Mouse (Mus musculus) left cerebral cortex, adult 9 months (tissue): ENCODE results near the gene Ap4b1.

ENCODE experiments used
- DNase-seq, 2 experiments: peaks; one replicate each; pipeline ENCODE4 v3.0.0; 2022; ENCODE audit warnings: low spot score in 2 of 2

Gene Ap4b1

DNA sequence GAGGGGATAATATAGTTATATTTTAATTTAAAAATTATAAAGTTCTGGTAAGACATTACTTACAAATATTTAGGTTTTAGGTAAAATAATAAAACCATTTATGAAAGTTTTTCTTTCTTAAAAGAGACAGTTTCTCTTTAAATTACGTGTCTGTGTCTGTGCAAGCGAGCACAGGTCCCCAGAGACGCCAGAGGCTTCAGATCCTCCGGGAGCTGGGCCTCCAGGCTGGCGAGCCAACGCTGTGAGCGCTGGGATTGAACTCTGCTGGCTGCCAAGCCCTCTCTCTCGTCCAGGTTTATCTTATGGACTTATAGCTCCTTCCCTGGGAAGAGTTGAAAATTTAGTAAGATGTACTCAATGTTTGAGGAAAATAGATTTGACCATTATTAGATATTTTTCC, 44.5 kb downstream of the Ap4b1 start:
- no peak for DNase-seq

DNA sequence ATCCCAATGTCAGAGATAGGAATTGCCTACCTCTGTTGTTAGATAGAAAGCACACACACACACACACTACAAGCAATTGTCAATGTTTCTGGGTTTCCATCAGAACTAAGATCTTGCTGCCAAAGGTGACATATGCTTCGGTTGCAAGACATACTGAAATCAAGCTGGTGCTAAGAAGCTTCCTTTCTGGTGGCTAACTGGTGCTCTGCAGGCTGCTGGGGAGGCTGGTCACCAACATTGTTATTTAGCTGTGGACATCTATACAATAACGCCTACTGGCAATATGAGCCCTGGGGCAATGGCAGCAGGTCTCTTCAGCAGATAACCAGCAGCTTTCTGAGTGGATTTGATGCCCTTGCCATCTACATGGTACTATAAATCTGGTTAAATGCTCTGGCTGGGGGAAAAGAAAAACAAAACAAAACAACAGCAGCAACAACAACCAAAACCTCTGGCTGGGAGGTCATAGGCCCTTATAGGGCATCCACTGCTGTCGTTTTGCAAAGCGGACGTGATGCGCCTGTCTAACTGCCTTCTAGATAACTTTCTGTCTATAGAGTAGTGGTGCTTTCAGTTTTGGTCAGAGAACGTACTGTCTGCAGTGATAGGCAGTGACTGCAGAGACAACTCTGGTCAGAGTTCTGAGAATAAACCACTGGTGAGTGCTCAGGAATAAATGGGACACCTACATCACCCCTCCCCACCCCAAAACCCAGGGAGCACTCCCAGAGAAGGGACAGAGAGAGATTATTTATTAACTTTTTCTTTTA, 47.9 kb downstream of the Ap4b1 start:
- no peak for DNase-seq

DNA sequence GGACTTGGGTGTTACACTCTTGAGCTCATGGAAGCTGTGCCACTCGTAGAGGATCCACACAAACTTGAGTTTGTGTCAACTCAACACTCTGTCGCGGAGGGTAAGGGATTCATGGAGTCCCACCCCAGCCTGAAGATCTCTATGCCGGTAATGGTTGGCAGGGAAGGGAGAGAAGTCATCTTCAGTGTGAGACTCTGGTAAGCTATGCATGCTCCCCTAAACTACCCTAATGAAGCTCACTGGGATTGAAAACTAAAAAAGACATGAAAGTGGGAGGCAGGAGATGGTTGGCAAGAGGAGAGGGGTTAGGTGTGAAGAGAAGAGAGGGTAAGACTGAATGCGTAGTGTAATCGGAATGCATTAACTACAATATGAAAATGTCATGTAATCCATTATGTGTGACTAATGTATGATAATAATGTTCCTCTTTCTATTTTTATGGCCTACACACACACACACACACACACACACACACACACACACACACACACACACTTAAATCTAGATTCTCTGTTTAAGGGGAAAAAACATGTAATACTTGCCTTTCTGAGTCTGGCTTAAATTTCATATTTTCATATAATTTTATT, 48.8 kb downstream of the Ap4b1 start:
- DNase-seq, result no peak

DNA sequence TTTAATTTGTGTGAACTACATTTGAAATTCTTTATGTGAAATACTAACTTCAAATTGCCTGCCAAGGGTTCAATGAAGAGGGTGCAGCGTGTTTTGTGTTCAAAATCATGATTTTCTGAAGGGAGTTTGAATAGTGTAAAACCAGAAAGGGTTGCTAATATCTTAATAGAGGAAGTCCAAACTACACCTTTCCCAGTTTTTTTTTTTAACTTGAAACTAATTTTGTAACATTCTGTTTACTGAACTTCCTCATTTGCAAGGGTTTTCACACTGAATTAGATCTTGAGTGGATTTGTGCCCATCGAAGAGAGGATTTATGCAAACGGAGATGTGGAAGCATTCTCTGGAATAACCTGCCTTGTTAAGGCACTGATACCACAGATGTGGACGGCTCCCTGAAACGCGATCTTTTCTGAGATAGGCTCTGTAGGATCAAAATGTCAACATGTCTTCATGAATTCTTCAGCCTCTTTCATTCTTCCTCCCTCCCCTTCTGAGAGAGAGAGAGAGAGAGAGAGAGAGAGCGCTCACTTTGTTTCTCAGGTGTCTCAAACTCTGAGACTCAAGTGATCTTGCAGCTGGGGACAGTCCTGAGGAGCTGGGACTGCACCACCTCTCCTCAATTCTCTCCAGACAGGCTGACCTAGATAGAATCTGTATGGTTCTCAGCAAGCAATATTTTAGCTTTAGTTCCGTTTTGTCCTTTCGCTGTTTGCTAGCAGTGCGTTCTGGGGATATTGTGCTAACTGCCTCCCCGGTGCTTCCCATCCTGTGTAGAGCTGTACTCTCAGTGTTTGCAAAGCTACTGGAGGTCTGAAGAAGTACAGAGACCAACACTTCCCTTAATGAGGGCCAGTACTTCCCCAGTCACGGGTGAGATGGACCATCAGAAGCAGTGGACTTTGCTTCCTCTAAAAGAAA, 49.8 kb downstream of the Ap4b1 start, which contains the start of gene Ptpn22:
Gene Ptpn22 (plus strand): TSS at position 915 of the 921 bp plus-strand sequence.
- DNase-seq, result no peak

DNA sequence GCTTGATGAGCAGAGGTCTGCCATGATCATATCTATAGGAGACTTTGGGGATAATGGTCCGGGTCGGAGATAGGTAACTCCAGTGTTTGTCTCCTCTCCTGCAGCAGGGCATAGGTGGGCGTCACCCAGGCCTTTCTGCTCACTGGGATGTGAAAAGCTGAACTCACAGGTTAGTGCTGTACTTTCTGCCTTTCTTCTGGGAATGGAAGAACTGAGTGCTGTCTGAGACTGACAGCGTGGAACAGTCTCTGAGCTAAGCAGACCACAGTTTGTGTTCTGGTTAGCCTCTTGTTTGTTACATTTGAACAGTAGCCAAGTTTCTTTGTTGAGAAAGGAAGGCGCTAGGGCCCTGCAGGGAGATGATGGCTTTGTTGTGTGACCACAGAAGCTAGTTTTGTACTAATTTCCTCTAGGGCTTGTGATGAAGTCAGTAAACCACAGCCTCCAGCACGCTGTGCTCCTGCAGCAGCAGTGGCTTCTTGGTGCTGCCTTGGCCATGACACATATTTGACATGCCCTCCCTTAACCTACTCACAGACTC, 50.6 kb downstream of the Ap4b1 start:
- DNase-seq, result no peak

DNA sequence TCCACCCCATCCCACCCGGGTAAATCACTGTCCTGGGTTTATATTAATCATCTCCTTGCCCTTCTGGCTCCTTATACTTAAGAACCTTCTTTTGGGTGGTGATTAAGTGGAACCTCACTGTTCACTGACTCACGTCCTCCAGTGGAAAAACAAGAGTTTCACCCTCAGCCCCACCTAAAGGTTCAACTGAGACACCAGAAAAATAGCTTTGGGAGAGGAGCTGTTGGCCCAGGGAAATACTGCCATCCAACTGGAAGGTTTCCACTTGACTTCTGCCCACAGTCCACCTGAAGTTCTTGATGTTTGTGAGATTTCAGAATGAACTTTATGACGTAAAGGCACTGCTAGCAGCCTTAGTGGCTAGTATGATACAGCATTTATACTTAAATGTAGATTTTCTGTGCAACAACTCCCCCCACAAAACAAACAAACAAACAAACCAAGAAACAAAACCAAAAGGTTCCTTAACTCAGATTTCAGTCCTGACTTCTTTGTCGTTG, 53.5 kb downstream of the Ap4b1 start:
- DNase-seq, result no peak

DNA sequence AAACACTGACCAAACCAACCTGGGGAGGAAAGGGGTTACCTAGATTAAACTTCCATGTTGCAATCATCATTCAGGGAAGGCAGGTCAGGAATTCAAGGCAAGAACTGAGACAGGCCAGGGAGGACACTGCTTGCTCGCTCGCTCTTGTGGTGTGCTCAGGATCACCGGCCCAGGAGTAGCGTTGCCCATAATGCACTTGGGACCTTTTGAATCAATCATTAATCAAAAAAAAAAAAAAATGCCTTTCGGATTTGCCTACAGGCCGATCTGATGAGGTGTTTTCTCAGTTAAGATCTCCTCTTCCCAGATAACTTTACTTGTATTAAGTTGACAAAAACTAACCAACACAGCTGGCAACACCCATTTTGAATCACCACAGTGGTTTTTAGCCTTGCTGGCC, 54.9 kb downstream of the Ap4b1 start:
- no peak for DNase-seq

DNA sequence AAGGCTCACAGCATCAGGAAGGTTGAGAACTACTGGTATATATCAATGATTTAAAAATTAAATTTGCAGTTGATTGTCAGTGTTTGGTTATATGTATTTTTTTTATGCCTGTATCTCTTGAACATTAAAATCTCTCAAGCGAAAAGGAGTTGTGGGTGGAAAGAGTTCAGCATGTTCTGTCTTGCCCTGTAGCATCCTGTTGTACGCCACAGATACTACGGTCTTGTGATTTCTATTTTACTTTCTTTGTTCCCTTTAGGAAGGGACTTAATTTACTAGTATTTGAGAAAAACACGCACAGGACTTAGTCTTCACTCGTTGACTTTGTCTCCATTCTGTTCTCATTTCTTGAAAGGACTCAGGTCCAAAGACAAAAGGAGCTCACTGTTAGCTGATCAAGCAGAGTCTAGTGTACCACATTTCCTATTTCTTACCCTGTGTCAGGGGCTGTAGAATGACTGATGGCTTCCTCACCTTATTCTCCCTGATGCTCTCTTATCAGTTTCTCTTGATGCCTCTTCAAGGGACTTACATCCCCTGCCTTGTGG, 58.2 kb downstream of the Ap4b1 start:
- DNase-seq, result no peak

DNA sequence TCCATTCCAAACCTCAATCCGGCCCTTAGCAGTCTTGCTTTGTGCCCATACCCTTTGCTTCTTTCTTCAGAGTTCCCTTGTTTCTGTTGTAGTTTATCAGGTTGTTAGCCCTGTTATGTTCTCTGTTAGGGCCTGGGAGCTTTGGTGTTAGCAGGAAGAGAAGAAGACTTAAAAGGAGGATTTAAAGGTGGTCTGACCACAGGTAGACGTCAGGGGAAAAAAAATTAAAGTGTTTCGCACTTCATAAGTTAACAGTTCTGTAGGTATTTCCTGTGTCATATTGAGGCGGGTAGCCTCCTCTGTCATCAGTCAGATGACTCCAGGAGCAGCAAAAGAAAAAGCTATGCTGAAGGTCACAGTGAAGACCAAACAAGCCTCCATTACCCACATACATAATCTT, 58.7 kb downstream of the Ap4b1 start:
- DNase-seq, result no peak
